Mouse (Mus musculus): ENCODE data around the gene Trp53tg5. TPM values are rescaled to one million over a fixed set of nuclear protein-coding genes. Genes with fewer than 3 reads are reported as not detected.

Trp53tg5 gene
- total and polyA plus RNA-seq, 3 experiments: not detected

DNA sequence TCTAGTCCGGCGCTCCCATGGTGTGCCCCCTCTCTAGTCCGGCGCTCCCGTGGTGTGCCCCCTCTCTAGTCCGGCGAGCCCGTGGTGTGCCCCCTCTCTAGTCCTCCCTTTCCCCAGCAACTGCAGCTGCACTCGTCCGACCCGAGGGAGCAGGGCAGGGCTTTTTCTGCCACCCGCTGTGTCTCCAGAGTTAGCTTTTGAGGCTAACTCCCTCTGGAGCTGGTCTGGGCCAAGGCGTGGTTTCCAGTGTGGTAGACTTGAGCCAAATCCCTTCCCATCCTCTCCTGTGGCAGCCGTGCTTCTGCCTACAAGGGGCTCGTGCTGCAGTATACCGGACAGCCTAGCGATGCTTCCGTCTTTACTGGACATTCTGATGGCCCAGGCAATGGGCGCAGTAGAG is 34.3 kb upstream of the Trp53tg5 start:
- no peak overlapping the region for H3K9ac ChIP-seq (ENCODE audit: insufficient read depth, low read depth)
- TF ChIP-seq TBP (conservative IDR thresholded peaks at IDR 0.05; ENCODE audit: low read depth, low read length): no peak
- TF ChIP-seq IRF4 (IDR thresholded peaks at IDR 0.05; ENCODE audit: low read depth, low read length): no peak
- no peak for TF ChIP-seq GABPA (IDR thresholded peaks at IDR 0.05; ENCODE audit: insufficient replicate concordance, low read depth, low read length)
- no peak for TF ChIP-seq RAD21 (IDR thresholded peaks at IDR 0.05; ENCODE audit: low read depth, low read length)
- no peak for TF ChIP-seq SIN3A (IDR thresholded peaks at IDR 0.05; ENCODE audit: low read length)
- TF ChIP-seq TCF12 (IDR thresholded peaks at IDR 0.05; ENCODE audit: low read depth, low read length): no peak
- TF ChIP-seq ELF1 (IDR thresholded peaks at IDR 0.05; ENCODE audit: low read depth, low read length): no peak
- no peak for TF ChIP-seq NRF1 (IDR thresholded peaks at IDR 0.05; ENCODE audit: low read depth, low read length)
- TF ChIP-seq CHD1 (IDR thresholded peaks at IDR 0.05; ENCODE audit: low read depth, low read length): no peak
- TF ChIP-seq POLR2A (IDR thresholded peaks at IDR 0.05; ENCODE audit: low read depth, low read length): no peak
- no peak for TF ChIP-seq JUND (conservative IDR thresholded peaks at IDR 0.05; ENCODE audit: low read depth, low read length)
- TF ChIP-seq EP300 (IDR thresholded peaks at IDR 0.05; ENCODE audit: low read length): no peak
- no peak for TF ChIP-seq ZMIZ1 (IDR thresholded peaks at IDR 0.05; ENCODE audit: low read depth, low read length)
- TF ChIP-seq USF2 (conservative IDR thresholded peaks at IDR 0.05; ENCODE audit: low read depth, low read length): no peak
- no peak for TF ChIP-seq MAZ (IDR thresholded peaks at IDR 0.05; ENCODE audit: low read depth, low read length)
- TF ChIP-seq JUN (IDR thresholded peaks at IDR 0.05; ENCODE audit: insufficient read depth, low read depth, low read length): no peak
- no peaks in the 10 kb centered on the region for H3K79me2 ChIP-seq (replicated peaks; ENCODE audit: control insufficient read depth, extremely low read depth, insufficient read depth, poor library complexity, severe bottlenecking)
- no peaks in the 10 kb centered on the region for H3K4me1 ChIP-seq (ENCODE audit: control insufficient read depth in 1 of 2, insufficient read depth in 2 of 2)
- H3K4me2 ChIP-seq (ENCODE audit: insufficient read depth, low read depth, poor library complexity, severe bottlenecking): no peak overlapping the region
- no peaks in the 10 kb centered on the region for H3K27me3 ChIP-seq (replicated peaks)
- no peak overlapping the region for H3K27ac ChIP-seq (ENCODE audit: insufficient read depth, low read depth)
- H3K9me3 ChIP-seq (replicated peaks; ENCODE audit: low read length): peaks cover 15% of the 10 kb centered on the region
- H3K36me3 ChIP-seq (replicated peaks in 1 of 2; ENCODE audit: control insufficient read depth in 1 of 2, insufficient read depth in 1 of 2, low read length in 1 of 2): peaks cover 46 to 80% of the 10 kb centered on the region in 2 experiments
- no peak overlapping the region for H3K4me3 ChIP-seq (replicated peaks in 1 of 3; ENCODE audit: low read depth in 2 of 3, low read length in 2 of 3, poor library complexity in 1 of 3)
- in situ Hi-C loops (cut with MboI; ENCODE audit: low pct_ligation_motif_present, low pct_unique_long_range_greater_than_20kb, low sequenced_read_pairs) (loop anchor here (5.0 kb wide), 1 partner anchor 41 kb away; no protein-coding TSS in a partner anchor), dilution Hi-C loops (cut with MboI; ENCODE audit: extremely low pct_ligation_motif_present, extremely low pct_unique_long_range_greater_than_20kb, low sequenced_read_pairs) (no loop called here)
- DNase-seq (ENCODE audit: extremely low read depth): no peak

DNA sequence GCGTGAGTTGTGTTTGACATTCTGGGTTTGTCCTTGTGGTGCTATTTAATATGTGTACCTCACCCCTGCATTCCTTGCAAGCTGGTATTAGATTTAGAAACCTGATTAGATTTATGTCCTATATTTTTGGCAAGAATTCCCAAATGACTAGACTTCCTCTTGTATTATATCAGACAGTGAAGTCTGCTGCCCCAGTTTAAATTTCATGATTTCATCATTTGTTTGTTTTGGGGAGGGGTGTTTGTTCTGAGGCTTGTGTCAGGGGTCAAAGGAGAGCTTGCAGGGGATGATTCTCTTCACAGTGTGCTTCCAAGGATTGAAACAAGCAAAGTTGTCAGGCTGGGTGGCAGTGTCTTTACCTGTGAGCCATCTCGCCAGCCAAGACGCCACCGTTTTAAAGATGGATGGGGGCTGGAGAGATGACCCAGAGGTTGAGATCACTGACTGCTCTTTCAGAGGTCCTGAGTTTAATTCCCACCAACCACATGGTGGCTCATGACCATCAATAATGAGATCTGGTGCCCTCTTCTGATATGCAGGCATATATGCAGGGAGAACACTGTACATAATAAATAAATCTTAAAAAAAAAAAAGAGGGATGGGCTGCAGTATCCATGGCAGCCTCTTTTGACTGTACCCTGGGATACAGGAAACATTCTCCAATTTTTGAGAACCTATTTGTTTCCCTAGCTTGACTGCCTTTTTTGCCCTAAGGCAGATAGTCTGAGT is 32.3 kb upstream of the Trp53tg5 start:
- Histone ChIP-seq H3K79me2 (replicated peaks; ENCODE audit: control insufficient read depth, extremely low read depth, insufficient read depth, poor library complexity, severe bottlenecking) (no peaks in the 10 kb centered on the region; the same call in 1 of the 2 replicates), H3K4me2 (ENCODE audit: insufficient read depth, low read depth, poor library complexity, severe bottlenecking) (no peak overlapping the region), H3K27me3 (replicated peaks) (no peaks in the 10 kb centered on the region), H3K27ac (ENCODE audit: insufficient read depth, low read depth) (no peak overlapping the region), H3K9ac (ENCODE audit: insufficient read depth, low read depth) (no peak overlapping the region), H3K9me3 (replicated peaks; ENCODE audit: low read length) (peaks cover 15% of the 10 kb centered on the region), H3K4me3 (replicated peaks in 1 of 3; ENCODE audit: low read depth in 2 of 3, low read length in 2 of 3, poor library complexity in 1 of 3) (no peak overlapping the region), H3K36me3 (replicated peaks in 1 of 2; ENCODE audit: control insufficient read depth in 1 of 2, insufficient read depth in 1 of 2, low read length in 1 of 2) (peaks cover 63 to 90% of the 10 kb centered on the region in 2 experiments), H3K4me1 (ENCODE audit: control insufficient read depth in 1 of 2, insufficient read depth in 2 of 2) (no peaks in the 10 kb centered on the region)
- no peak for DNase-seq (ENCODE audit: extremely low read depth)
- dilution Hi-C loops (cut with MboI; ENCODE audit: extremely low pct_ligation_motif_present, extremely low pct_unique_long_range_greater_than_20kb, low sequenced_read_pairs): no loop called here
- in situ Hi-C loops (cut with MboI; ENCODE audit: low pct_ligation_motif_present, low pct_unique_long_range_greater_than_20kb, low sequenced_read_pairs): loop anchor here (5.0 kb wide), 1 partner anchor 38 kb away; no protein-coding TSS in a partner anchor
- TF ChIP-seq SIN3A (IDR thresholded peaks at IDR 0.05; ENCODE audit: low read length): no peak
- TF ChIP-seq CHD2 (IDR thresholded peaks at IDR 0.05; ENCODE audit: low read length): no peak
- no peak for TF ChIP-seq MAX (IDR thresholded peaks at IDR 0.05; ENCODE audit: low read length)
- TF ChIP-seq CTCF (conservative IDR thresholded peaks at IDR 0.05 in 1 of 2, IDR thresholded peaks at IDR 0.05 in 1 of 2; ENCODE audit: low read depth in 2 of 2, low read length in 2 of 2): no peak
- no peak for TF ChIP-seq NELFE (IDR thresholded peaks at IDR 0.05; ENCODE audit: low read depth, low read length)
- no peak for TF ChIP-seq BHLHE40 (IDR thresholded peaks at IDR 0.05; ENCODE audit: low read depth, low read length)
- TF ChIP-seq ELF1 (IDR thresholded peaks at IDR 0.05; ENCODE audit: low read depth, low read length): no peak
- no peak for TF ChIP-seq MEF2A (IDR thresholded peaks at IDR 0.05; ENCODE audit: borderline replicate concordance, low read depth, low read length)
- no peak for TF ChIP-seq NRF1 (IDR thresholded peaks at IDR 0.05; ENCODE audit: low read depth, low read length)

All from CH12.LX (cell line).